Mouse (Mus musculus): ENCODE data around the gene Atxn3. TPM values are rescaled to one million over a fixed set of nuclear protein-coding genes. Genes with fewer than 3 reads are reported as not detected.

The Atxn3 gene
- total RNA-seq, 1 experiment: 23.0 TPM

DNA sequence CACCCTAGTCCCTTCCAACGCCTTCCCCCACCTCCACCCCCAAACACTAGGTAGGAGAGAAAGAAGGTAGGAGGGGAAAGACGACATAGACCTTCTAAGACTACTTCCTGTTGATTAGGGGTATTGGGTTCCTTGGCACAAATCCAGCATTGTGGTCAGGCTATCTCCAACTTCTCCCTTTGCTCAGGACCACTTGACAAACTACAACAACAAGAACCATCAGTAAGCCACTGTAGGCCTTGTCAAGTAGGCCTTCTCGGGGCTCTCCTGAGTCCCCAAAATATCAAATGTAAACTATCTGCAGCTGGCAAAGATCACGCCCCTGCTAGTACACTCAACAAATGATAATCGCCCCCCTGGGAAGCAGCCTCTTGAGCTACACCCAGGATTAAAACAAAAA lies 22.2 kb upstream of the Atxn3 start:
- Histone ChIP-seq H3K9ac (ENCODE audit: insufficient read depth, low read depth, low read length, poor library complexity, severe bottlenecking) (no peak overlapping the region), H3K36me3 (ENCODE audit: control insufficient read depth, insufficient read depth, low read length, poor library complexity, severe bottlenecking) (peaks cover 8% of the 10 kb centered on the region), H3K4me1 (ENCODE audit: control insufficient read depth in 2 of 2, insufficient read depth in 2 of 2, low read length in 2 of 2, poor library complexity in 1 of 2) (peaks cover 0 to 5% of the 10 kb centered on the region in 2 experiments; a peak in 1 of 4 replicates), H3K4me3 (ENCODE audit: insufficient read depth in 1 of 2, low read depth in 1 of 2, low read length in 2 of 2, poor library complexity in 1 of 2, severe bottlenecking in 1 of 2) (no peak overlapping the region), H3K9me3 (ENCODE audit: control insufficient read depth, insufficient read depth, low read depth, low read length) (no peaks in the 10 kb centered on the region), H3K27ac (ENCODE audit: insufficient read depth, low read depth, low read length, poor library complexity, severe bottlenecking) (no peak overlapping the region)
- TF ChIP-seq MAFK (IDR thresholded peaks at IDR 0.05; ENCODE audit: insufficient read depth, low read depth, low read length): no peak
- TF ChIP-seq CHD2 (IDR thresholded peaks at IDR 0.05; ENCODE audit: low read depth, low read length): no peak
- TF ChIP-seq HCFC1 (IDR thresholded peaks at IDR 0.05; ENCODE audit: borderline replicate concordance, insufficient read depth, low read length): no peak
- no peak for TF ChIP-seq ZC3H11A (IDR thresholded peaks at IDR 0.05; ENCODE audit: borderline replicate concordance, low read depth, low read length)
- no peak for TF ChIP-seq ZNF384 (IDR thresholded peaks at IDR 0.05; ENCODE audit: low read depth, low read length)
- in situ Hi-C loops (cut with MboI; ENCODE audit: low sequenced_read_pairs in 2 of 2, unreplicated experiment in 2 of 2): loop anchor here in 1 of 2 experiments (25.0 kb wide), 1 partner anchor 782 kb away; the partner anchor contains the start of genes Gm20604, Gm28051, Gon7 and Ubr7
- no peak for DNase-seq (ENCODE audit: low read depth, low spot score)

- H3K4me1 ChIP-seq (ENCODE audit: control insufficient read depth in 2 of 2, insufficient read depth in 2 of 2, low read length in 2 of 2, poor library complexity in 1 of 2): peaks cover 0 to 5% of the 10 kb centered on the region in 2 experiments; a peak in 1 of 4 replicates
- no peak for DNase-seq (ENCODE audit: low read depth, low spot score)
- no peak for TF ChIP-seq MAFK (IDR thresholded peaks at IDR 0.05; ENCODE audit: insufficient read depth, low read depth, low read length)
- TF ChIP-seq ZNF384 (IDR thresholded peaks at IDR 0.05; ENCODE audit: low read depth, low read length): no peak
- H3K9ac ChIP-seq (ENCODE audit: insufficient read depth, low read depth, low read length, poor library complexity, severe bottlenecking): no peak overlapping the region
- in situ Hi-C loops (cut with MboI; ENCODE audit: low sequenced_read_pairs in 2 of 2, unreplicated experiment in 2 of 2): loop anchor here in 1 of 2 experiments (25.0 kb wide), 1 partner anchor 783 kb away; the partner anchor contains the start of genes Gm20604, Gm28051, Gon7 and Ubr7
- H3K4me3 ChIP-seq (ENCODE audit: insufficient read depth in 1 of 2, low read depth in 1 of 2, low read length in 2 of 2, poor library complexity in 1 of 2, severe bottlenecking in 1 of 2): no peak overlapping the region
- H3K9me3 ChIP-seq (ENCODE audit: control insufficient read depth, insufficient read depth, low read depth, low read length): no peaks in the 10 kb centered on the region
- H3K36me3 ChIP-seq (ENCODE audit: control insufficient read depth, insufficient read depth, low read length, poor library complexity, severe bottlenecking): peaks cover 8% of the 10 kb centered on the region
- no peak overlapping the region for H3K27ac ChIP-seq (ENCODE audit: insufficient read depth, low read depth, low read length, poor library complexity, severe bottlenecking)
Observed at GRCm38 (mm10) chr12:101979213-101979750, 21.2 kb upstream of the Atxn3 start.

GRCm38 (mm10) chr12:101978588-101978987 lies 20.5 kb upstream of the Atxn3 start:
- peaks cover 8% of the 10 kb centered on the region for H3K36me3 ChIP-seq (ENCODE audit: control insufficient read depth, insufficient read depth, low read length, poor library complexity, severe bottlenecking)
- no peak overlapping the region for H3K4me3 ChIP-seq (ENCODE audit: insufficient read depth in 1 of 2, low read depth in 1 of 2, low read length in 2 of 2, poor library complexity in 1 of 2, severe bottlenecking in 1 of 2)
- in situ Hi-C loops (cut with MboI; ENCODE audit: low sequenced_read_pairs in 2 of 2, unreplicated experiment in 2 of 2): loop anchor here in 1 of 2 experiments (25.0 kb wide), 1 partner anchor 784 kb away; the partner anchor contains the start of genes Gm20604, Gm28051, Gon7 and Ubr7
- no peak overlapping the region for H3K9ac ChIP-seq (ENCODE audit: insufficient read depth, low read depth, low read length, poor library complexity, severe bottlenecking)
- H3K27ac ChIP-seq (ENCODE audit: insufficient read depth, low read depth, low read length, poor library complexity, severe bottlenecking): no peak overlapping the region
- no peaks in the 10 kb centered on the region for H3K9me3 ChIP-seq (ENCODE audit: control insufficient read depth, insufficient read depth, low read depth, low read length)
- DNase-seq (ENCODE audit: low read depth, low spot score): no peak
- TF ChIP-seq ZNF384 (IDR thresholded peaks at IDR 0.05; ENCODE audit: low read depth, low read length): no peak
- no peak for TF ChIP-seq MAFK (IDR thresholded peaks at IDR 0.05; ENCODE audit: insufficient read depth, low read depth, low read length)
- no peak for TF ChIP-seq ZC3H11A (IDR thresholded peaks at IDR 0.05; ENCODE audit: borderline replicate concordance, low read depth, low read length)
- TF ChIP-seq HCFC1 (IDR thresholded peaks at IDR 0.05; ENCODE audit: borderline replicate concordance, insufficient read depth, low read length): no peak
- TF ChIP-seq CHD2 (IDR thresholded peaks at IDR 0.05; ENCODE audit: low read depth, low read length): no peak
- H3K4me1 ChIP-seq (ENCODE audit: control insufficient read depth in 2 of 2, insufficient read depth in 2 of 2, low read length in 2 of 2, poor library complexity in 1 of 2): peaks cover 0 to 5% of the 10 kb centered on the region in 2 experiments; a peak in 1 of 4 replicates

GRCm38 (mm10) chr12:101978162-101978561 lies 20.1 kb upstream of the Atxn3 start:
- H3K36me3 ChIP-seq (ENCODE audit: control insufficient read depth, insufficient read depth, low read length, poor library complexity, severe bottlenecking): peaks cover 6% of the 10 kb centered on the region

More at GRCm38 (mm10) chr12:101978162-101978561, 20.1 kb upstream of the Atxn3 start:
- TF ChIP-seq HCFC1 (IDR thresholded peaks at IDR 0.05; ENCODE audit: borderline replicate concordance, insufficient read depth, low read length): no peak
- no peak for TF ChIP-seq MAFK (IDR thresholded peaks at IDR 0.05; ENCODE audit: insufficient read depth, low read depth, low read length)
- no peak for TF ChIP-seq CHD2 (IDR thresholded peaks at IDR 0.05; ENCODE audit: low read depth, low read length)
- no peak for TF ChIP-seq ZNF384 (IDR thresholded peaks at IDR 0.05; ENCODE audit: low read depth, low read length)
- no peak for TF ChIP-seq ZC3H11A (IDR thresholded peaks at IDR 0.05; ENCODE audit: borderline replicate concordance, low read depth, low read length)
- Histone ChIP-seq H3K4me1 (ENCODE audit: control insufficient read depth in 2 of 2, insufficient read depth in 2 of 2, low read length in 2 of 2, poor library complexity in 1 of 2) (peaks cover 0 to 5% of the 10 kb centered on the region in 2 experiments; a peak in 1 of 4 replicates), H3K4me3 (ENCODE audit: insufficient read depth in 1 of 2, low read depth in 1 of 2, low read length in 2 of 2, poor library complexity in 1 of 2, severe bottlenecking in 1 of 2) (no peak overlapping the region), H3K9ac (ENCODE audit: insufficient read depth, low read depth, low read length, poor library complexity, severe bottlenecking) (no peak overlapping the region), H3K9me3 (ENCODE audit: control insufficient read depth, insufficient read depth, low read depth, low read length) (no peaks in the 10 kb centered on the region), H3K27ac (ENCODE audit: insufficient read depth, low read depth, low read length, poor library complexity, severe bottlenecking) (no peak overlapping the region)
- DNase-seq (ENCODE audit: low read depth, low spot score): no peak
- in situ Hi-C loops (cut with MboI; ENCODE audit: low sequenced_read_pairs in 2 of 2, unreplicated experiment in 2 of 2): loop anchor here in 1 of 2 experiments (25.0 kb wide), 1 partner anchor 784 kb away; the partner anchor contains the start of genes Gm20604, Gm28051, Gon7 and Ubr7
